Mouse (Mus musculus) CH12.LX (cell line): ENCODE results near the gene Arhgap29. TPM values are rescaled to one million over a fixed set of nuclear protein-coding genes. Genes with fewer than 3 reads are reported as not detected.

ENCODE experiments used
- DNase-seq: peaks from one replicate; pipeline ENCODE4 v3.0.0-alpha.2; 2013; ENCODE audit errors: extremely low read depth
- H3K27ac ChIP-seq: 2 replicates; pipeline ENCODE4 v1.5.1; 2012; ENCODE audit warnings: low read depth, mild to moderate bottlenecking, control low read depth, moderate library complexity; ENCODE audit not compliant: insufficient read depth
- H3K27me3 ChIP-seq: replicated peaks from 2 replicates; pipeline ENCODE3; 2012; ENCODE audit warnings: inconsistent platforms
- H3K36me3 ChIP-seq, 2 experiments: replicated peaks in 1 of 2; 2 replicates each; pipeline versions ENCODE3 to v1.6.1; 2012; ENCODE audit warnings: inconsistent platforms in 1 of 2, low read length in 1 of 2, mild to moderate bottlenecking in 1 of 2, mixed read lengths in 1 of 2, moderate library complexity in 1 of 2; ENCODE audit not compliant: control insufficient read depth in 1 of 2, insufficient read depth in 1 of 2
- H3K4me1 ChIP-seq, 2 experiments: 2 replicates each; pipeline ENCODE4 v1.6.1; 2012; ENCODE audit warnings: inconsistent platforms in 1 of 2, moderate library complexity in 1 of 2; ENCODE audit not compliant: insufficient read depth in 2 of 2, control insufficient read depth in 1 of 2
- H3K4me2 ChIP-seq: 2 replicates; pipeline ENCODE4 v1.6.1; 2012; ENCODE audit warnings: low read depth, mild to moderate bottlenecking, control low read depth; ENCODE audit not compliant: poor library complexity, insufficient read depth, severe bottlenecking
- H3K4me3 ChIP-seq, 3 experiments: fragments of 150-350 bp in 1 of 3; sonication (generic) in 1 of 3; replicated peaks in 1 of 3; 2 replicates each; pipeline versions ENCODE3 to v1.5.1; 2011 to 2012; ENCODE audit warnings: low read depth in 2 of 3, low read length in 2 of 3, mild to moderate bottlenecking in 2 of 3, moderate library complexity in 2 of 3, control low read depth in 1 of 3, improper control_type of control experiment in 1 of 3, inconsistent platforms in 1 of 3, mixed read lengths in 1 of 3; ENCODE audit not compliant: poor library complexity in 1 of 3
- H3K79me2 ChIP-seq: replicated peaks from 2 replicates; pipeline ENCODE4 v1.6.1; 2012; ENCODE audit warnings: mild to moderate bottlenecking, moderate library complexity; ENCODE audit not compliant: control insufficient read depth, poor library complexity, insufficient read depth, severe bottlenecking; ENCODE audit errors: extremely low read depth
- H3K9ac ChIP-seq: 2 replicates; pipeline ENCODE4 v1.6.1; 2012; ENCODE audit warnings: low read depth, mild to moderate bottlenecking, control low read depth, moderate library complexity; ENCODE audit not compliant: insufficient read depth
- H3K9me3 ChIP-seq: replicated peaks from 2 replicates; pipeline ENCODE3; 2012; ENCODE audit warnings: low read length, inconsistent platforms, mixed read lengths
- CHD1 ChIP-seq: IDR thresholded peaks from 2 replicates; pipeline ENCODE4 v1.6.1; 2012; ENCODE audit warnings: low read depth, low read length, improper control_type of control experiment, inconsistent platforms
- CHD2 ChIP-seq: IDR thresholded peaks from 2 replicates; pipeline ENCODE4 v1.6.1; 2011; ENCODE audit warnings: low read length, improper control_type of control experiment
- CTCF ChIP-seq, 2 experiments: IDR thresholded peaks in 1 of 2; conservative IDR thresholded peaks in 1 of 2; 2 replicates each; pipeline ENCODE4 v1.5.1; 2011 to 2012; ENCODE audit warnings: low read depth in 2 of 2, low read length in 2 of 2, improper control_type of control experiment in 1 of 2, inconsistent platforms in 1 of 2, mild to moderate bottlenecking in 1 of 2, moderate library complexity in 1 of 2
- E2F4 ChIP-seq: IDR thresholded peaks from 2 replicates; pipeline ENCODE4 v1.6.1; 2011; ENCODE audit warnings: low read depth, low read length, improper control_type of control experiment; ENCODE audit not compliant: insufficient replicate concordance
- ELF1 ChIP-seq: IDR thresholded peaks from 2 replicates; pipeline ENCODE4 v1.6.1; 2014; ENCODE audit warnings: low read depth, mild to moderate bottlenecking, inconsistent platforms, low read length, improper control_type of control experiment
- EP300 ChIP-seq: IDR thresholded peaks from 2 replicates; pipeline ENCODE4 v1.6.1; 2011; ENCODE audit warnings: low read length, improper control_type of control experiment
- GABPA ChIP-seq: IDR thresholded peaks from 2 replicates; pipeline ENCODE4 v1.6.1; 2012; ENCODE audit warnings: low read depth, low read length, improper control_type of control experiment, inconsistent platforms; ENCODE audit not compliant: insufficient replicate concordance
- HCFC1 ChIP-seq: IDR thresholded peaks from 2 replicates; pipeline ENCODE4 v1.6.1; 2012; ENCODE audit warnings: low read depth, mild to moderate bottlenecking, inconsistent platforms, low read length, improper control_type of control experiment
- KAT2A ChIP-seq: IDR thresholded peaks from 2 replicates; pipeline ENCODE4 v1.6.1; 2012; ENCODE audit warnings: low read length, improper control_type of control experiment, inconsistent platforms; ENCODE audit not compliant: insufficient replicate concordance
- MAX ChIP-seq: IDR thresholded peaks from 2 replicates; pipeline ENCODE4 v1.6.1; 2011; ENCODE audit warnings: low read length, improper control_type of control experiment
- MAZ ChIP-seq: IDR thresholded peaks from 2 replicates; pipeline ENCODE4 v1.6.1; 2012; ENCODE audit warnings: low read depth, mild to moderate bottlenecking, inconsistent platforms, low read length, improper control_type of control experiment, moderate library complexity
- MEF2A ChIP-seq: IDR thresholded peaks from 2 replicates; pipeline ENCODE4 v1.6.1; 2014; ENCODE audit warnings: low read depth, mild to moderate bottlenecking, inconsistent platforms, low read length, improper control_type of control experiment, borderline replicate concordance
- NRF1 ChIP-seq: IDR thresholded peaks from 2 replicates; pipeline ENCODE4 v1.6.1; 2014; ENCODE audit warnings: low read depth, mild to moderate bottlenecking, inconsistent platforms, low read length, improper control_type of control experiment, moderate library complexity
- POLR2A ChIP-seq: IDR thresholded peaks from 2 replicates; pipeline ENCODE4 v1.6.1; 2011; ENCODE audit warnings: low read depth, mild to moderate bottlenecking, improper control_type of control experiment, low read length
- SMC3 ChIP-seq: IDR thresholded peaks from 2 replicates; pipeline ENCODE4 v1.6.1; 2011; ENCODE audit warnings: low read depth, low read length, improper control_type of control experiment
- TBP ChIP-seq: conservative IDR thresholded peaks from 2 replicates; pipeline ENCODE4 v1.6.1; 2011; ENCODE audit warnings: low read depth, low read length, improper control_type of control experiment
- TCF12 ChIP-seq: IDR thresholded peaks from 2 replicates; pipeline ENCODE4 v1.6.1; 2014; ENCODE audit warnings: low read depth, mild to moderate bottlenecking, inconsistent platforms, low read length, improper control_type of control experiment
- UBTF ChIP-seq: IDR thresholded peaks from 2 replicates; pipeline ENCODE4 v1.6.1; 2012; ENCODE audit warnings: low read depth, mild to moderate bottlenecking, inconsistent platforms, low read length, improper control_type of control experiment, moderate library complexity
- ZNF384 ChIP-seq: IDR thresholded peaks from 2 replicates; pipeline ENCODE4 v1.6.1; 2012; ENCODE audit warnings: low read depth, low read length, improper control_type of control experiment, inconsistent platforms
- dilution Hi-C: fragments of 300-500 bp; cut with MboI; formaldehyde crosslinking; loops from 2 replicates; pipeline ENCODE4 v1.14.3; 2020; ENCODE audit warnings: low sequenced_read_pairs; ENCODE audit not compliant: extremely low pct_unique_long_range_greater_than_20kb, extremely low pct_ligation_motif_present
- in situ Hi-C: fragments of 300-500 bp; cut with MboI; formaldehyde crosslinking; loops from 3 replicates; pipeline ENCODE4 v1.14.3; 2019; ENCODE audit warnings: low sequenced_read_pairs, low pct_ligation_motif_present, low pct_unique_long_range_greater_than_20kb, mixed read lengths
- polyA plus RNA-seq: library from polyadenylated mRNA; unstranded; fragments of >175 nt; gene quantifications from 2 replicates; pipeline ENCODE4 v1.2.1, GENCODE M21; 2012; ENCODE audit warnings: low read depth; ENCODE audit not compliant: insufficient read length
- total RNA-seq, 2 experiments: library from RNA; depleted of rRNA; stranded (reverse); fragments of 300-350 nt in 1 of 2; fragments of >200 nt in 1 of 2; gene quantifications; 2 replicates each; pipeline ENCODE4 v1.2.3; 2012 to 2014

The Arhgap29 gene
- total and polyA plus RNA-seq, 3 experiments: 19.7 to 53.7 (median 37.0) TPM

GRCm38 (mm10) chr3:122040522-122040921 is 88.2 kb downstream of the Arhgap29 start (continued):
- no peak for TF ChIP-seq MAX
- TF ChIP-seq, all 38 proteins: peak for 0

GRCm38 (mm10) chr3:122043102-122043501 is 90.8 kb downstream of the Arhgap29 start:
- in situ Hi-C loops: no loop called here
- no peak overlapping the region for H3K4me2 ChIP-seq
- H3K4me3 ChIP-seq: no peak overlapping the region
- no peak for TF ChIP-seq GABPA
- no peak for TF ChIP-seq CHD2
- TF ChIP-seq POLR2A: no peak
- no peak for TF ChIP-seq KAT2A
- TF ChIP-seq E2F4: no peak
- TF ChIP-seq UBTF: no peak
- no peak for TF ChIP-seq SMC3
- no peak for TF ChIP-seq HCFC1
- TF ChIP-seq CHD1: no peak
- no peaks in the 10 kb centered on the region for H3K36me3 ChIP-seq
- H3K79me2 ChIP-seq: no peaks in the 10 kb centered on the region
- peaks cover 2 to 11% of the 10 kb centered on the region in 2 experiments; a peak in 1 of 4 replicates for H3K4me1 ChIP-seq
- no peak overlapping the region for H3K9ac ChIP-seq
- DNase-seq: no peak
- H3K27me3 ChIP-seq: no peaks in the 10 kb centered on the region
- no peaks in the 10 kb centered on the region for H3K9me3 ChIP-seq
- dilution Hi-C loops: no loop called here
- H3K27ac ChIP-seq: no peak overlapping the region

- dilution Hi-C loops (no loop called here), in situ Hi-C loops (no loop called here)
- Histone ChIP-seq H3K4me1 (peaks cover under 1 to 20% of the 10 kb centered on the region in 2 experiments), H3K4me2 (no peak within 1 kb of the TSS), H3K36me3 (no peaks in the 10 kb centered on the region), H3K27ac (no peak within 1 kb of the TSS), H3K9ac (no peak within 1 kb of the TSS), H3K79me2 (no peaks in the 10 kb centered on the region), H3K27me3 (no peaks in the 10 kb centered on the region), H3K4me3 (no peak within 1 kb of the TSS), H3K9me3 (no peaks in the 10 kb centered on the region)
- TF ChIP-seq MAZ (no peak), GABPA (no peak), ELF1 (no peak), TBP (no peak), MEF2A (no peak), ZNF384 (no peak), CHD2 (no peak), HCFC1 (no peak), CTCF (conservative IDR thresholded peaks at IDR 0.05 in 1 of 2, IDR thresholded peaks at IDR 0.05 in 1 of 2; ENCODE audit: low read depth in 2 of 2, low read length in 2 of 2) (no peak), NRF1 (no peak), TCF12 (no peak), EP300 (no peak)
- DNase-seq: no peak
Measured at GRCm38 (mm10) chr3:122043799-122044547, 91.6 kb downstream of the Arhgap29 start, which contains the start of gene Abca4. TSS of gene Abca4 (plus strand) at chr3:122044443.
